Mouse (Mus musculus): Measurements from ENCODE around the gene Gm6993. TPM values are rescaled to one million over a fixed set of nuclear protein-coding genes. Genes with fewer than 3 reads are reported as not detected.

Gm6993 gene
- total RNA-seq, 2 experiments from 2014 or later: not detected

DNA sequence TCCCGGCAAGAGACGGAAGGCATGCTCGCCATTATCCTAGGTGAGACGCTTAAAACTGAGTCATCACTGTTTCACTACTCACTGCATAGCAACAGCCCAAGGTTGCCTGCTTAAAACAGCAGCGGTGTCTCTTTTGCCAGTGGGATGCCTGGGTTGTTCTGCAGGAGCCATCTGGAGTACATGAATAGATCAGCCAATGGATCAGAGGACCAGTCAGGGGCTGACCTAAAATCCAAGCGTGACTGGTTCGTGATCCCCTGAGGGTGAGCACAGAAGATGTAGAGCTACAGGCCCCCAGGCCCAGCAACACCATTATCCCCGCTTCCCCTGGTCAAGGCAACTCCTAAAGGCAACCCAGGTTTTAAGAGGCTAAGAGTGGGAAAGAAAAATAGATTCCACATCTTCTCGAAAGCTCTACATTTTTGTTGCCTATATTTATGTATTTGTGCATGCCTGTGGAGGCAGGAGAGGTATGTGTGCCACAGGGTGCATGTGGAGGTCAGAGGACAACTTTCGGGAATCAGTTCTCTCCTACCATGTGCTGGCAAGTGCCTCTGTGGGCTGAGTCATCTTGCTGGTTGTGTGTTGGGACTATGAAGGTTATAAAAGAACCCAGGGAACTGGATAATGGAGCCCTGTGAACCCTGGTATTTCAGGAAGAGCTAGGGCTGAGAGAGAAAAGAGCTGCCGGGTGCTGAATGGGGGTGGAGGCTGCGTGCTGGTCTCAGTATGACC is 3.5 kb upstream of the Gm6993 start:
- ATAC-seq (replicated peaks; ENCODE audit: low FRiP score, poor library complexity, severe bottlenecking): no peak

DNA sequence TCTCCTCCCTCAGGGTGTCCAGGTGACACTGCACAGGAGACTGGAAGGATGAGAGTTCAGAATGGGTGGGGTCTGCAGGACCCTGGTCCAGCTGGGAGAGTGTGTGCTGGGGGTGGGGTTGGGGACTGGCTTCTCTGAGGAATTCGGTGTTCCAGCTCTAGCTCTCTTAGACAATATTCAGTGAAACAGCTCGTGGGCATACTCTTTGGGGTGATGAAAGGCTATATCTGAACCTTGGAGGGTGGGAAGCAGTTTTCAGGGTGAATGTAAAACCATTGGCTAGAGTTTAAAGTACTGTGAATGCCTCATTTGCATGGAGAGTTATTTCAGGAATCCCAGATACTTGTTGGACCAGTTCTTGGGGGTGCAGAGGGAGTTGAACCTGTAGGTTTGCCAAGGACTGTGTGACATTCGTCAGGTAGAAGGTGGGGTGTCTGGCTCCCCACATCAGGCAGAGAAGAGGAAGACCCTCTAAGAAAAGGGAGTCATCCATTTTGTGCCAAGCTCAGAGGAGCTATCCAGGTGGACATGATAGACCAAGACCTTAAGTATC is 1.5 kb upstream of the Gm6993 start:
- no peak for ATAC-seq (replicated peaks; ENCODE audit: low FRiP score, poor library complexity, severe bottlenecking)

DNA sequence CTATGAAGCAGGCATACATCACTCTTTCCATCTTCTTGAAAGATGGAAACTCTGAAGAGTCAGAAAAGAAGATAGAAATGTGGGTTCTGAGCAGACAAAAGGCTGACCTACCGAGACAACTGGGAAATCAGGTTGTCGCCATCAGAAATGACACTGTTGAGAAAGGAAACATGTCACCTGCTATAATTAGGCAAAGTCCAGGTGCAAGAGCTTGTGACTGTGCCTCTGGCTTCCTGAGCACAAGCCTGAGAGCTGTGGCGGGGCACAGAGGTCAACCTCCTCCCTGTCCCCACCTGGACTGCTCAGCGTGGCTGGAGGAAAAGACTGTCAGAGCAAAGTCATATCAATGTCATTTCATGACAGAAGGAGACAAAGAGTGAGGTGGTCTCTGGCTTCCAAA is 772 bp upstream of the Gm6993 start:
- ATAC-seq (replicated peaks; ENCODE audit: low FRiP score, poor library complexity, severe bottlenecking): no peak

- no peak for ATAC-seq (replicated peaks; ENCODE audit: low FRiP score, poor library complexity, severe bottlenecking)
Measured at GRCm38 (mm10) chr12:31241595-31242342, 1.2 kb downstream of the Gm6993 start.

DNA sequence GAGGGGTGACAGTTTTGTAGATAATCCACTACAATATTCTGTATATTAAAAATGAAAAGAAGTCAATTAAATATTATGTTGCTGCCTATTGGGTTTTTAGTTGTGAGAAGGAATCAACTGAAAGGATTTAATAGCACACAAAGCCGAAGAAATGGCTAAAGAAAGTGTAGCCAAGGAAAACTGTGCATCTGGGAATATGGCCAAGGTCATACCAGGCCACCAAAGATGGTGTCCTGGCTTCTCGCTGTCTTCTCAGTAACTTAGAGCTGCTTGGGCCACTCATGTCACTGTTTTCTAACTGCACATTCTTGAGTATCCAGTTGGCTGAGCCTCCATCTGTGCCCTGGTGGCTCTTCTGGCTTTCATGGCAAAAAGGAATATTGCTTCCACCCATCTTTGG is 3.4 kb downstream of the Gm6993 start:
- no peak for ATAC-seq (replicated peaks; ENCODE audit: low FRiP score, poor library complexity, severe bottlenecking)

DNA sequence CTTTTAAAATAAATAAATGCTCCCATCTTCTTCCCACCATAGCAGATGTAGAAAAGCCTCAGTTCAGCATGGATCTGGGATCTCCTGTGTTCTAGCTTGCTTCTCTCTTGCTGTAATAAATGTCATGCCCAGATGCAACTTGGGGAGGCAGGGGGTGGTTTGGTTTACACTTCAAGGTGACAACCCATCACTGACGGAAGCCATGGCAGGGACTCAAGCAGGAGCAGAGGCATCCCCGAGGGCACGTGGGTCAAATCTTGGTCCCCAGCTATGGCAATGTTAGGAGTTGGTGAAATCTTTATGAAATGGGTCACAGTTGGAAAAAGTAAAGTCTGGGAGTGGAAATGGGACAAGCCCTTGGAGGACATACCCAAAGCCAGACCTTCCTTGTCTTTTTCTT is 4.1 kb downstream of the Gm6993 start:
- ATAC-seq (replicated peaks; ENCODE audit: low FRiP score, poor library complexity, severe bottlenecking): no peak

DNA sequence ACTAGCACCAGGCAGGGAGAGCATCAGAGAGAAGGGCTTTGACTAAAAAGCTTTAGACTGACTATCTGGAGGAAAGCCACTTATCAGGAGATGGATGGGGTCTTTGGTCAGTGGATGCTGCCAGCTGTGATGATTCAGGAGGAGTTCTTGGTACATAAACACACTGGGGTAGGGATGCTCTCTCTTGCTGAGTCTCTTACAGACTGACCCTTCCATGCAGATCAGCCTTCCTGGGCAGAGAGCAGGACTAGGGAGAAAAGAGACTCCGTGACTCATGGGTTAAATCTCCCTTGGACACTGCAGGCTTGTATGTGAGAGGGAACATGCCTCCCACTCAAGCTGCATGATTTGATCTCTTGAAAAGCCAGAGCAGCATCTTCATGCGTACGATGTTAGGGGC is 5.6 kb downstream of the Gm6993 start:
- no peak for ATAC-seq (replicated peaks; ENCODE audit: low FRiP score, poor library complexity, severe bottlenecking)

GRCm38 (mm10) chr12:31246615-31247014 is 6.0 kb downstream of the Gm6993 start:
- ATAC-seq (replicated peaks; ENCODE audit: low FRiP score, poor library complexity, severe bottlenecking): no peak

- no peak for ATAC-seq (replicated peaks; ENCODE audit: low FRiP score, poor library complexity, severe bottlenecking)
Measured at GRCm38 (mm10) chr12:31248165-31248564, 7.6 kb downstream of the Gm6993 start.

DNA sequence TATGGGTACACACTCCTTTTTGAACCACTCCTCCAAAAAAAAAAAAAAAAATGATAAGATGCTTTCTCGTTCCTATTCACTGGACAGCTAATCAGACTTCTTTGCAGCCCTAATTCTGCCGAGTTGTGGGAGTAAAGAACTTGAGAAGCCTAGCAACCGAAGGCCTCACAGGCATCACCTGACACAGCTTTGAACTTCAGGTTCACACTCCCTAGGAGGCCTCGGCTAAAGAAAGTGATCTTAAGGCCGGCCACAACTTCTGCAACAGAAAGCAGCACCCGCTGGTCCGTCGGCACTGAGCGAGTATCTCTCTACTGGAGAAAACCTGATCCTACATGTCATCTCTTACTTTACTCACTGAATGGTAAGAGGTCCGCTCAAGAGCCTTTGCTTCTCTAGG is 8.1 kb downstream of the Gm6993 start:
- no peak for ATAC-seq (replicated peaks; ENCODE audit: low FRiP score, poor library complexity, severe bottlenecking)

GRCm38 (mm10) chr12:31252259-31252658 is 11.7 kb downstream of the Gm6993 start:
- ATAC-seq (replicated peaks; ENCODE audit: low FRiP score, poor library complexity, severe bottlenecking): no peak

DNA sequence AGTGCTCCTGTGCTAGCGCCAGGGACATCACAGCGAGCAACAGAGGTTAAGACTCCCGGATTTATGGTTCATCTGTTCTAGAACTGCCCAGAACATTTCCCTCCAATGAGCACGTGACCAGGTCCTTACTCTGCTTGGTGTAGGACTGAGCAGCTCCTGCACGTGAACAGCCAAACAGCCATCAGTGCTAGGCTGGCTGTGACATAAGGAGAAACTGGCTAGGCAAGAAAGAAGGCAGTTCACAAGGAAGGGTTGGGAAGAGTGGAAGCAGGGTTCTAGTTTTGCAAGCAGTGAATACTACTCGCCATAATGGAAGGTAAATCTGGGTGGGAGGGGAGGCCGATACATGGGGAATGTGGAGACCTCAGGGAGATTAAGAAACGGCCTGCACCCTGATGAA is 14.4 kb downstream of the Gm6993 start:
- no peak for ATAC-seq (replicated peaks; ENCODE audit: low FRiP score, poor library complexity, severe bottlenecking)

DNA sequence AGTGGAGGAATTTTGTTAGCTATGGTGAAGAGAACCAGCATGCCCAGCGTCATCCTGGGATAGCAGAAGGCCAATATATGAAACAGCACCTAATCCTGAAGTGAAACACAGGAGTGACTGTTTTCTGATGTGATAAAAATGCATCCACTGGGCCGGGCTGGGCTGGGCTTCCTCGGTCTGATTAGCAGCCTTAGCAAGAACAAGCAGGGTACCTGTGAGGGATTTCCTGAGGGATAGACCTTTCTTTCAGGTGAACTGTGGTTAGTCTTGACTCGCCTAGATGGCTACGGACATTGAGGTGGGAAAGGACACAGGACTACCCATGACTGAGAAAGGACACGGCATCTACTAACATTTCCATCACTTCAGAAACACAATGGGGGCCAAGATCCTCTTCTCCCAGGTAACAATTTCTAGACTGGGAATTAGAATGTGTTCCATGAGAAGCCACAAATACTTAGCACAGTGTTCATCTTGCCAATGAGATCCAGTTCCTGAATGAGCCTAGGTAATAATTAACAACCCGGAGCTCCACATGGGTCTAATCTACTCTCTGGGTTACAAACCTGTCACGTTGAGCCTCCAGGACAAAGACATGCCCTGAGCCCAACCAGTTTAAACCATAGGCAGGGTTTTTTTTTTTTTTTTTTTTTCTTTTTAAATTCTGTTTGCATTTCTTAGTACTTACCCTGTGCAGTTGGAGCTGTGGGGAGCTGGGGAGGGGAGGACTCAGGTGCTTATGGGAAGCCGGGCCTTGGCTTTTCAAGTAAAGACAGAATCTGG is 15.7 kb downstream of the Gm6993 start:
- no peak for ATAC-seq (replicated peaks; ENCODE audit: low FRiP score, poor library complexity, severe bottlenecking)

DNA sequence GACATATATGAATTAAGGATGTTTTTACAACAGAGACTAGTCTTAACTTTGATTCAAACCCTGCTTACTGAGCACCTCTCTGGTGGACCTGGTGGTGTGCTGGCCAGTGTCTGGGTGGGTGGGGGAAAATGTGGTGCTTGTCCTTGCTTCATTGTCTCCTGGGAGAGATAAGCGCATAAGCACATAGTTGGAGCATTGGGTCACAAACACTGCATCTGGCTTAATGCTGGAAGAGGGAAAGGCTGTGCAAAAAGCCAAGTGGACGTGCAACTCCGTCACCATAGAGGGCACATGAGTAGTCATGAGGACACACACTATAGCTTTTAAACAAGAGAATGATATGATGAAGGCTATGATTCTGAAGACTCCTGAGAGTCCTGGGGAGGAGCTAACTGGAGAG is 21.3 kb downstream of the Gm6993 start:
- ATAC-seq (replicated peaks; ENCODE audit: low FRiP score, poor library complexity, severe bottlenecking): no peak

GRCm38 (mm10) chr12:31263921-31264320 is 23.4 kb downstream of the Gm6993 start:
- no peak for ATAC-seq (replicated peaks; ENCODE audit: low FRiP score, poor library complexity, severe bottlenecking)

DNA sequence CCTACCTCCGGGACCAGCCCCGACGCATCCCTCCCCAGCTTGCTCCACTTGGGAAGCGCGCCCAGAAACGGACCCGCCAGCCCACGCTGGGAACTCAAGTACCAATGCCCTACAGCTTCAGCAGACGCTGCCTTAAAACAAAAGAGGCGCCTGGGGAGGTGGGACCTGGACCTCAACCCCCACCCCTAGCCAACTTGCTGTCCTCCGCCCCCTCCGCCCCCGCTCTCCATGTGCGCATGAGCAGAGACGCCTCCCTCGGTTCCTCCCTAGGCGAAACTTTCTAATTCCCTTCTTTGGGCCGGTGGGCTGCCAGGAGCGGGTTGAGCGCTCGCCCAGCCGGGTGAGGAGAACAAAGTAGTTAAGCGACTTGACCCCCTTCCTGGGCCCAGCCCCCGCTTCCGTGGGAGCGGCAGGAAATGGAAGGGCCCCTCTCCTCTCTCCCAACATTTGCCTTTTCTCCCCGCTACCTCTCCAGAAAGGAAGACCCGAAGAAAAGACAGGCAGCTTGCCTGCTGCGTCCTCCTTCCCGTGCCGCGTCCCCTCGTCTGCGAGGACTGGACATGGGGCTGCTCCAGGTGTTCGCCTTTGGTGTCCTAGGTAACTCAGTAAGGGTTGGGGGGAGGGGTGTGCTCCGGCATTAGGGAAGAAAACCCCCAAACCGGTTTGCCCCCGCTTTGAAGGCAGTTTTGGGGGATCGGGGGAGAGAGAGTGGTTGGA is 24.6 kb downstream of the Gm6993 start, which contains the start of gene Lamb1:
Gene Lamb1 (plus strand): TSS at position 230 of the 717 bp plus-strand sequence.
- no peak for ATAC-seq (replicated peaks; ENCODE audit: low FRiP score, poor library complexity, severe bottlenecking)

DNA sequence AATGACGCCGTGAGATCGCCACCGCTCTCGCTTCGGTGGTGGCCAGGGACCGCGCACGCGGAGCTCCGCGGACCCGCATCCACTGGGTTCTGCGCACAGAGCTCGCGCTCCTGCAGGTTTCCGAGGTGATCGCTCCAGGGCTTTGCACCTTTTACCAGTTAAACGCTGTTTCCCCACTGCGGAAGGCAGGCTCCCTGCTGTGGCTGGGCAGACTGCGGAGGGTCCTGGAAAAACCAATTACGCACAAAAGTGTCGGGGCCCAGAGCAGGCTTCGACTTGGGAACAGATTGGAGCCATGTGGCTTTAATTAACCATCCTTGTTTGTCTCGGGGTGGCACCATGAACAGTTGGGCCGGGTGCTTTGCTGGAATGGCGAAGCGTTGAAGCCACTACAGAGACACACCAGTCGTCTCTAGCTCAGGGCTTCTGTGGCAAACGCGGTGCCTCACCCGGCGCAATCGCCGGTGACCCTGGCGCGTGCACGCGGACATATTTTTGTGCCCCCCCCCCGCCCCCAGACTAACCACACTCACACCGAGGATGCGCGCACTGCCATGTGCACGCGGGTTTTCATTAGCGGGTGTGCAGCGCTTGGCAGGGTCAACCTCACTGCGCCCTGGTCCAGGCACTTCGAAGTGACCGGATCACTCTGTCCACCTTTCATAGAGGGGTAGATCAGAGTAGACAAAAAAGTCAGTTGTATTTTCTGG is 25.3 kb downstream of the Gm6993 start:
- ATAC-seq (replicated peaks; ENCODE audit: low FRiP score, poor library complexity, severe bottlenecking): no peak

DNA sequence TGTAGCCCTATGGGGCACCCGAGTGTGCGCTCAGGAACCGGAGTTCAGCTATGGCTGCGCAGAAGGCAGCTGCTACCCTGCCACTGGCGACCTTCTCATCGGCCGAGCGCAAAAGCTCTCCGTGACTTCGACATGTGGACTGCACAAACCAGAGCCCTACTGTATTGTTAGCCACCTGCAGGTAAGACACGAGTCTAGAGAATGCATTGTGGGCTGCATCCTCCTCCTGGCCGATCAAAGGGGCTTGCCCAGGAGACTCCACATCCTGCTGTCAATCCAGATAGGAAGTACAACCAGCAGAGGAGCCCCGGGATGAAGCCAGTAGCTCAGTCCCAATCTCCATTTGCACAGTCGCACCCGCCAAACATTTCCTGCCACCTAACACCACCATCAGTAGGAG is 26.1 kb downstream of the Gm6993 start:
- ATAC-seq (replicated peaks; ENCODE audit: low FRiP score, poor library complexity, severe bottlenecking): no peak

- ATAC-seq (replicated peaks; ENCODE audit: low FRiP score, poor library complexity, severe bottlenecking): no peak
Measured at GRCm38 (mm10) chr12:31267363-31267762, 26.8 kb downstream of the Gm6993 start.
